Mouse (Mus musculus) small intestine, adult 2 months (tissue): ENCODE data around the gene Arfrp1.

Experiments used
- CTCF ChIP-seq: fragments of 200-500 bp; IDR thresholded peaks from 2 replicates; pipeline ENCODE4 v1.5.1; 2012; ENCODE audit warnings: low read depth, mild to moderate bottlenecking, control low read depth, inconsistent platforms, low read length, moderate library complexity, mixed read lengths; ENCODE audit not compliant: insufficient replicate concordance, insufficient read length; ENCODE audit errors: extremely low read depth
- POLR2A ChIP-seq: fragments of 200-500 bp; IDR thresholded peaks from 2 replicates; pipeline ENCODE4 v1.6.1; 2012; ENCODE audit warnings: low read depth, mild to moderate bottlenecking, control low read depth, inconsistent platforms, low read length, moderate library complexity

- no peak for TF ChIP-seq CTCF
- TF ChIP-seq POLR2A, result no peak
Observed at GRCm38 (mm10) chr2:181403722-181404121, 38.5 kb upstream of the Arfrp1 start.
